Mouse (Mus musculus): Measurements from ENCODE around the gene Brinp3. TPM values are rescaled to one million over a fixed set of nuclear protein-coding genes. Genes with fewer than 3 reads are reported as not detected.
"Not testable (repeated sequence)": the region's sequence is repeated elsewhere in the genome, so short reads cannot be mapped to it uniquely, and the experiment has no call there.

The Brinp3 gene
- total and polyA plus RNA-seq, 2 experiments from 2014 or later: 44.5 to 56.0 TPM

DNA sequence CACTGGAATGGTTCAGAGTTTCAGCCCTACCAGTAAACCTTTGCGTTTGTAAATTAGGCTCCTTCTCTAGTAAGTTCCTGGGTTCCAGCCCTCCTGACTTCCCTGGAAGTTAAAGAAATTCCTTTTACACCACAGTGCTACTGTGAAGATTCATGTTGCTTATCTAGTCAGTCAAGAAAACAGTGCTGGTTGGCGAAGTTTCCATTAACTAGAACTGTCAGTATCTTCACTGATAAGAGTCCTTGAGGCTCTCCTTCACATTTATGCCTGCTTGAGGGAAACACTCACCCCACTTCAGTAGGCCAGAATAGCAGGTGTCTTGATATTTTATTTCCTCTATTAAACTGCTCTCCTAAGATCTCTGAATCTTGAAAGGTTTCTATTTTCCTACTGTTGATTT is 138.3 kb downstream of the Brinp3 start:
- Histone ChIP-seq H3K4me3 (ENCODE audit: low read length) (no peak overlapping the region), H3K27ac (no peak overlapping the region), H3K36me3 (ENCODE audit: insufficient read depth, low read length) (no peaks in the 10 kb centered on the region), H3K27me3 (ENCODE audit: insufficient read depth, low read length) (no peaks in the 10 kb centered on the region), H3K9me3 (ENCODE audit: low read length) (no peaks in the 10 kb centered on the region), H3K4me2 (ENCODE audit: low read depth, low read length) (no peak overlapping the region), H3K4me1 (ENCODE audit: insufficient read depth, low read length) (no peaks in the 10 kb centered on the region), H3K9ac (replicated peaks; ENCODE audit: low read length) (no peak overlapping the region)
- no peak for TF ChIP-seq CTCF (IDR thresholded peaks at IDR 0.05; ENCODE audit: low read depth)
- no peak for DNase-seq (ENCODE audit: low spot score)
- 70% methylated on average over 2 of the region's 2 CpGs for WGBS
- ATAC-seq: no peak

DNA sequence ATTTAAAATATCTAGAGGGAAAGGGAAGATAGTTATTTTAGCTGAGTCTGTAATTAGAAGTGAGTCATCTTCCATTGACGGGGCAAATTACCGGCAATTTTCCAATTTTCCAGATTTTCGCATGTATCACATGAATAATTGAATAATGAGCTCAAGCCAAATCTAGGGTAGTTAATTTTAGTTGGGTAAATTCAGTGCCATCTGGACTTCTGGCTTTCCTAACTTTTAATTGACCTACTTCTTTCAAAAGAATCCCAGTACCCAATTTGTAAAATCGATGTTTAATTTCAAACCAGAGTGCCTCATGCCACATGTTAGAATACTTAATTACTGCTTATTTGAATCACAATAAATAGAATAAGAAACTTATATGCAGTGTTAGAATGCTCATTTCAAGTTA is 162.7 kb downstream of the Brinp3 start:
- ATAC-seq (no peak), DNase-seq (ENCODE audit: low spot score) (peak; percentile 56)
- H3K9me3 ChIP-seq (ENCODE audit: low read length): no peaks in the 10 kb centered on the region
- H3K27ac ChIP-seq: no peak overlapping the region
- 64% methylated on average over 4 of the region's 4 CpGs for WGBS
- H3K36me3 ChIP-seq (ENCODE audit: insufficient read depth, low read length): no peaks in the 10 kb centered on the region
- no peak for TF ChIP-seq CTCF (IDR thresholded peaks at IDR 0.05; ENCODE audit: low read depth)
- no peak overlapping the region for H3K4me3 ChIP-seq (ENCODE audit: low read length)
- no peaks in the 10 kb centered on the region for H3K4me1 ChIP-seq (ENCODE audit: insufficient read depth, low read length)
- no peak overlapping the region for H3K9ac ChIP-seq (replicated peaks; ENCODE audit: low read length)
- no peak overlapping the region for H3K4me2 ChIP-seq (ENCODE audit: low read depth, low read length)
- H3K27me3 ChIP-seq (ENCODE audit: insufficient read depth, low read length): no peaks in the 10 kb centered on the region

DNA sequence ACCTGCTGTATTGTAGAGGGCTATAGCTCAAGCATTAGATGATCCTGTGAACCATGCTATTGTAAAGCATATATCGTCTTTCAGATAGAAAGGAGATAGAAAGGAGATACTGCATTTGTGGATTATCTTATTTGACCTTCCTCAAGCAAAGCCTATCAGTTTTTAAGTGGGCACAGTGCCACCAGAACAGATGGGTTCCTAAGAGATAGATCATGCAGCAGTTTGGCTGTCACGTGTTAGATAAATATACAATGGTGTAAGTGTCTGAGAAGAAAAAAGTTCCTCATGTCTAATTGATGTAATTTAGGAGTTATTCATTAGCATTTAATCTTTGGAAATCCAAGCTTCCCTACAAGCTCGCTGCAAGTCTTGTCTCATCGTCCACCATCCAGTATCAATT is 206.2 kb downstream of the Brinp3 start:
- Histone ChIP-seq H3K4me1 (ENCODE audit: insufficient read depth, low read length) (no peaks in the 10 kb centered on the region), H3K36me3 (ENCODE audit: insufficient read depth, low read length) (no peaks in the 10 kb centered on the region), H3K9ac (replicated peaks; ENCODE audit: low read length) (no peak overlapping the region), H3K27me3 (ENCODE audit: insufficient read depth, low read length) (no peaks in the 10 kb centered on the region), H3K4me3 (ENCODE audit: low read length) (no peak overlapping the region), H3K4me2 (ENCODE audit: low read depth, low read length) (no peak overlapping the region), H3K9me3 (ENCODE audit: low read length) (no peaks in the 10 kb centered on the region), H3K27ac (no peak overlapping the region)
- ATAC-seq (no peak), DNase-seq (ENCODE audit: low spot score) (peak; percentile 16)
- no peak for TF ChIP-seq CTCF (IDR thresholded peaks at IDR 0.05; ENCODE audit: low read depth)
- WGBS: 75% methylated on average over 4 of the region's 4 CpGs

DNA sequence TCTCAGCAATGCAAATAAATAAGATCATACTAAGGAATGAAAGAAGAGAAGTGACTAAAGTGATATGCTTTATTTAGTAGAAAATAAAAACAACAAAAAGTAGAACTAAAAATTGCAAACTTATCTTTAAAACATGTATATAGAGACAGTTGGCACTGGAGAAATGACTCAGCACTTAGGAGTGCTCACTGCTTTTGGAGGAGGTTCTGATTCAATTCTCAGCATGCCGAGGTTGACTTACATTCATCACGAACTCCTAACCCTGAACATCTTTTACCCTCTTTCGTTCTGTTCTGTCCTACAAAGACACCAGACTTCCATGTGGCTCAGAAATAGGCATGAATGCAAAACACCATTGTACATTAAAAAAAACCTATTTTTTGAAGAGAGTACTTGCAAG is 225.0 kb downstream of the Brinp3 start:
- H3K4me3 ChIP-seq (ENCODE audit: low read length): no peak overlapping the region
- H3K27ac ChIP-seq: no peak overlapping the region
- H3K27me3 ChIP-seq (ENCODE audit: insufficient read depth, low read length): no peaks in the 10 kb centered on the region
- H3K4me1 ChIP-seq (ENCODE audit: insufficient read depth, low read length): no peaks in the 10 kb centered on the region
- H3K9ac ChIP-seq (replicated peaks; ENCODE audit: low read length): no peak overlapping the region
- ATAC-seq: no peak
- no peaks in the 10 kb centered on the region for H3K9me3 ChIP-seq (ENCODE audit: low read length)
- no peak for DNase-seq (ENCODE audit: low spot score)
- H3K4me2 ChIP-seq (ENCODE audit: low read depth, low read length): no peak overlapping the region
- 73% methylated on average over 3 of the region's 3 CpGs for WGBS
- TF ChIP-seq CTCF (IDR thresholded peaks at IDR 0.05; ENCODE audit: low read depth): no peak
- H3K36me3 ChIP-seq (ENCODE audit: insufficient read depth, low read length): no peaks in the 10 kb centered on the region

DNA sequence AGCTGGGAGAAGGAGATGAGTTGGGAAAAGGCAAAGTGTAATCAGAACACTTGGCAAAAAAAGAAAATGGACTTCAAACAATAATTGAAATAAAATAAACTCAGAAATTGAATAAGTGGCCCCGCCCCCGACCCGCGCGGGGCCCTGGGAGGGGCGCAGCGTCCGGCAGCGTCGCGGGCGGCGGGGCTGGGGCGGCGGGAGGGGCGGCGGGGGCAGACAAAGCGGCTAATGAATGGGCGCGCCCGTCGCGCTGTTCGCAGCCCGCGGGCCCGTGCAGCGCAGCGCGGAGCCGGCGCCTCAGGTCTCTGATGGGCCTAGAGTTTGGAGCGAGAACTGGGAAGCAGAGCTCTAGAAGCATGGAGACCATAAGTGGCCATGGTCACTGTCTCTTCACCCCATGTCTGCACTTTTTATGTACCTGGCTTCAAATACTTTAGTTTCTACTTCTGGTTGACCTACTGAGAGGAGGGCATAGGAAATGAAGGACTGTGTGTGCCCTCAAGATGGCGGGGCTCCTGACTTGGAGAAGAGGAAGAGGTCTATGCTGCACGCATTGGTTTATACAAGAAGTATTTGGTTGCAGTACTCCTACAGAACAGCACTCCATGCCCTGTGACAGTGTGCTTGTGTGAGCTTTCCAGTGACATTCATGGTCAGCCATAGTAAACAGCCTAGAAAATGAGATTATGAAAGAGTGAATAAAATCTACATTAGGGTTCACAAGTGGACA is 230.4 kb downstream of the Brinp3 start:
- not testable (repeated sequence) for H3K9ac ChIP-seq (replicated peaks; ENCODE audit: low read length)
- peak; percentile 84 for ATAC-seq
- DNase-seq (ENCODE audit: low spot score): peak; percentile 6

DNA sequence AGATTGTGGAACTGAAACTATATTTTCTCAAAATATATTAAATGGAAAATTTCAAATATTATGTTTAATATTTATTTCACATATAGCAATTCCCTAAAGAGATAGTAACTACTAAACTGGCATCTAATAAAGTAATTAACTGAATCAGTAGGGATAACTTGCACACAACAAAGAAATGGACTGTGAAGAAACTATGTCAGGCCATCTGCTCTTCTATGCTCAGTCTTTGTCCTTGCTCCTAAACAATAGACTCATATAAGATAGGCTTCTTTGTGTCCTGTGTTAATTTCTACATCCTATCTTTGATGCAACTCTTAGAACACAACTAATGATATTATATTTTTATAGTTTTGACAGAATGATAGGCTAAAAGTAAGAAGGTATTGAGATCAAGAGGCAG is 256.5 kb downstream of the Brinp3 start:
- no peak for ATAC-seq
- no peaks in the 10 kb centered on the region for H3K36me3 ChIP-seq (ENCODE audit: insufficient read depth, low read length)

More for the DNA sequence above, 230.4 kb downstream of the Brinp3 start:
- H3K27me3 ChIP-seq (ENCODE audit: insufficient read depth, low read length); H3K36me3 ChIP-seq (ENCODE audit: insufficient read depth, low read length); H3K27ac ChIP-seq; H3K4me1 ChIP-seq (ENCODE audit: insufficient read depth, low read length); H3K9me3 ChIP-seq (ENCODE audit: low read length): not testable (repeated sequence)
- 4% methylated on average over 30 of the region's 35 CpGs for WGBS
- H3K4me2 ChIP-seq (ENCODE audit: low read depth, low read length): peak overlapping the region; percentile 56
- peak overlapping the region; percentile 42 for H3K4me3 ChIP-seq (ENCODE audit: low read length)

DNA sequence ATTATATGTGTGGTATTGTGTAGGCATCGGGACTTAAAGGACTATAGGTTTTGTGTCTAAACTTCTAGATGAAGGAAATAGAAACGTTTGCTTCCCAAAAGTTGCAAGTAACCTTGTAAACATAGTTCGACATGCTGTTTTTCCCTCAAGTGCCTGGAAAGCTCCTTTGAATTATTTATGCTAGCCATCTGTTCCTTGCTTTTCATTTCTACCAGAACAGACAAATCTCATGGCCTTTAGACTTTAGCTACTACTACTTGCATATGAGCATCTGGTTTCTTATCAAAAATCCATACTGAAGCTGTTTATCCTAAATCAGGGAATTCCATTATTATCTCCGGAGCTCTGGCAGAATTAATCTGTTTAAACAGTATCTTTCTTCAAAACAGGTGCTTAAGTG is 288.7 kb downstream of the Brinp3 start:
- no peak for TF ChIP-seq CTCF (IDR thresholded peaks at IDR 0.05; ENCODE audit: low read depth)
- Histone ChIP-seq H3K9me3 (ENCODE audit: low read length) (no peaks in the 10 kb centered on the region), H3K36me3 (ENCODE audit: insufficient read depth, low read length) (no peaks in the 10 kb centered on the region), H3K4me1 (ENCODE audit: insufficient read depth, low read length) (no peaks in the 10 kb centered on the region), H3K9ac (replicated peaks; ENCODE audit: low read length) (no peak overlapping the region), H3K4me2 (ENCODE audit: low read depth, low read length) (no peak overlapping the region), H3K27me3 (ENCODE audit: insufficient read depth, low read length) (no peaks in the 10 kb centered on the region), H3K4me3 (ENCODE audit: low read length) (no peak overlapping the region), H3K27ac (no peak overlapping the region)
- DNase-seq (ENCODE audit: low spot score) (peak; percentile 8), ATAC-seq (no peak)
- WGBS: 66% methylated on average over 4 of the region's 4 CpGs

More for the DNA sequence above, 256.5 kb downstream of the Brinp3 start:
- TF ChIP-seq CTCF (IDR thresholded peaks at IDR 0.05; ENCODE audit: low read depth): no peak
- Histone ChIP-seq H3K27me3 (ENCODE audit: insufficient read depth, low read length) (no peaks in the 10 kb centered on the region), H3K4me1 (ENCODE audit: insufficient read depth, low read length) (no peaks in the 10 kb centered on the region), H3K4me3 (ENCODE audit: low read length) (no peak overlapping the region), H3K27ac (no peak overlapping the region), H3K9me3 (ENCODE audit: low read length) (no peaks in the 10 kb centered on the region), H3K9ac (replicated peaks; ENCODE audit: low read length) (no peak overlapping the region), H3K4me2 (ENCODE audit: low read depth, low read length) (no peak overlapping the region)
- DNase-seq (ENCODE audit: low spot score): no peak
